Mouse (Mus musculus) embryonic facial prominence, embryonic 10.5 days (tissue): ENCODE results near the gene Polr1b. TPM values are rescaled to one million over a fixed set of nuclear protein-coding genes. Genes with fewer than 3 reads are reported as not detected.

Experiments used
- DNase-seq: peaks from one replicate; pipeline ENCODE4 v3.0.0-alpha.2; 2017; ENCODE audit warnings: low spot score
- H3K27ac ChIP-seq: fragments of 300-500 bp; sonication (generic); replicated peaks from 2 replicates; pipeline ENCODE4 v1.5.1; 2016; ENCODE audit warnings: mild to moderate bottlenecking
- H3K27me3 ChIP-seq: fragments of 300-500 bp; sonication (generic); replicated peaks from 2 replicates; pipeline ENCODE4 v1.6.1; 2016; ENCODE audit warnings: low read depth, mild to moderate bottlenecking; ENCODE audit not compliant: poor library complexity, severe bottlenecking
- H3K36me3 ChIP-seq: fragments of 300-500 bp; sonication (generic); replicated peaks from 2 replicates; pipeline ENCODE4 v1.6.1; 2016; ENCODE audit warnings: mild to moderate bottlenecking, moderate library complexity
- H3K4me1 ChIP-seq: fragments of 300-500 bp; sonication (generic); 2 replicates; pipeline ENCODE4 v1.6.1; 2016
- H3K4me3 ChIP-seq: fragments of 300-500 bp; sonication (generic); 2 replicates; pipeline ENCODE4 v1.5.1; 2016; ENCODE audit warnings: mild to moderate bottlenecking, moderate library complexity
- H3K9me3 ChIP-seq: fragments of 300-500 bp; sonication (generic); 2 replicates; pipeline ENCODE4 v1.6.1; 2016; ENCODE audit warnings: mild to moderate bottlenecking
- WGBS: fragments of 180-500 bp; shearing (Covaris S2); methylation state at CpG from one replicate; pipeline ENCODE4 v1.1.7; 2016; 5-methylcytosine and 5-hydroxymethylcytosine counted together
- polyA plus RNA-seq: library from polyadenylated mRNA; unstranded; fragments of >200 nt; fragmentation: Nextera tagmentation; extraction: Ambion mirVana; gene quantifications from 2 replicates; pipeline ENCODE4 v1.2.1, GENCODE M21; 2016

Gene Polr1b
- polyA plus RNA-seq, 1 experiment from 2014 or later, result 48.7 TPM

- Histone ChIP-seq H3K27ac (no peak overlapping the region), H3K27me3 (no peaks in the 10 kb centered on the region), H3K4me1 (no peaks in the 10 kb centered on the region), H3K9me3 (0 out of 2 replicates have a peak, but pooled peaks cover 3% of the 10 kb centered on the region), H3K4me3 (no peak overlapping the region), H3K36me3 (peaks cover 83% of the 10 kb centered on the region)
- no peak for DNase-seq
- 68% methylated on average over 13 of the region's 13 CpGs for WGBS
Observed at GRCm38 (mm10) chr2:129081097-129081496, 19.7 kb upstream of the Polr1b start.

GRCm38 (mm10) chr2:129083514-129083913 lies 17.3 kb upstream of the Polr1b start:
- H3K4me1 ChIP-seq, result no peaks in the 10 kb centered on the region
- H3K4me3 ChIP-seq, result no peak overlapping the region
- no peaks in the 10 kb centered on the region for H3K9me3 ChIP-seq
- WGBS, result 91% methylated on average over 5 of the region's 5 CpGs
- peaks cover 81% of the 10 kb centered on the region for H3K36me3 ChIP-seq
- H3K27me3 ChIP-seq, result no peaks in the 10 kb centered on the region
- no peak for DNase-seq
- H3K27ac ChIP-seq, result no peak overlapping the region

GRCm38 (mm10) chr2:129084959-129085358 lies 15.8 kb upstream of the Polr1b start:
- no peak overlapping the region for H3K27ac ChIP-seq
- 52% methylated on average over 2 of the region's 2 CpGs for WGBS
- no peaks in the 10 kb centered on the region for H3K4me1 ChIP-seq
- H3K27me3 ChIP-seq, result no peaks in the 10 kb centered on the region
- H3K9me3 ChIP-seq, result no peaks in the 10 kb centered on the region
- no peak overlapping the region for H3K4me3 ChIP-seq
- peak; percentile 64 for DNase-seq
- H3K36me3 ChIP-seq, result peaks cover 81% of the 10 kb centered on the region

GRCm38 (mm10) chr2:129087520-129087919 lies 13.3 kb upstream of the Polr1b start:
- no peaks in the 10 kb centered on the region for H3K9me3 ChIP-seq
- no peak overlapping the region for H3K4me3 ChIP-seq
- H3K27me3 ChIP-seq, result no peaks in the 10 kb centered on the region
- H3K4me1 ChIP-seq, result no peaks in the 10 kb centered on the region
- peaks cover 79% of the 10 kb centered on the region for H3K36me3 ChIP-seq
- no peak overlapping the region for H3K27ac ChIP-seq
- 96% methylated on average over 1 of the region's 1 CpGs for WGBS
- DNase-seq, result no peak

- Histone ChIP-seq H3K4me3 (no peak overlapping the region), H3K9me3 (no peaks in the 10 kb centered on the region), H3K4me1 (no peaks in the 10 kb centered on the region), H3K27me3 (no peaks in the 10 kb centered on the region), H3K27ac (no peak overlapping the region), H3K36me3 (peaks cover 89% of the 10 kb centered on the region)
- no peak for DNase-seq
- WGBS, result 83% methylated on average over 4 of the region's 4 CpGs
Observed at GRCm38 (mm10) chr2:129090370-129090769, 10.4 kb upstream of the Polr1b start.

GRCm38 (mm10) chr2:129092810-129093209 lies 8.0 kb upstream of the Polr1b start:
- Histone ChIP-seq H3K27ac (no peak overlapping the region), H3K4me3 (no peak overlapping the region), H3K27me3 (no peaks in the 10 kb centered on the region), H3K9me3 (no peaks in the 10 kb centered on the region), H3K4me1 (no peaks in the 10 kb centered on the region), H3K36me3 (peaks cover 66% of the 10 kb centered on the region)
- 92% methylated on average over 12 of the region's 12 CpGs for WGBS
- DNase-seq, result no peak

- H3K27me3 ChIP-seq, result no peaks in the 10 kb centered on the region
Observed at GRCm38 (mm10) chr2:129093926-129094724, 6.7 kb upstream of the Polr1b start.

GRCm38 (mm10) chr2:129112924-129113323 lies 12.1 kb downstream of the Polr1b start:
- no peak for DNase-seq
- H3K27ac ChIP-seq, result no peak overlapping the region
- H3K27me3 ChIP-seq, result no peaks in the 10 kb centered on the region
- no peak overlapping the region for H3K4me3 ChIP-seq
- peaks cover 92% of the 10 kb centered on the region for H3K36me3 ChIP-seq
- H3K9me3 ChIP-seq, result no peaks in the 10 kb centered on the region
- WGBS, result 94% methylated on average over 5 of the region's 5 CpGs
- H3K4me1 ChIP-seq, result no peaks in the 10 kb centered on the region

More at GRCm38 (mm10) chr2:129093926-129094724, 6.7 kb upstream of the Polr1b start:
- Histone ChIP-seq H3K27ac (no peak overlapping the region), H3K4me3 (no peak overlapping the region), H3K9me3 (no peaks in the 10 kb centered on the region), H3K36me3 (peaks cover 55% of the 10 kb centered on the region), H3K4me1 (no peaks in the 10 kb centered on the region)
- 89% methylated on average over 18 of the region's 18 CpGs for WGBS
- no peak for DNase-seq

- Histone ChIP-seq H3K27ac (no peak overlapping the region), H3K4me1 (no peaks in the 10 kb centered on the region), H3K9me3 (no peaks in the 10 kb centered on the region), H3K27me3 (no peaks in the 10 kb centered on the region), H3K4me3 (no peak overlapping the region), H3K36me3 (peaks cover 97% of the 10 kb centered on the region)
- 91% methylated on average over 9 of the region's 9 CpGs for WGBS
- no peak for DNase-seq
Observed at GRCm38 (mm10) chr2:129115706-129116367, 15.0 kb downstream of the Polr1b start.

- DNase-seq, result no peak
- H3K36me3 ChIP-seq, result peaks cover 98% of the 10 kb centered on the region
- H3K9me3 ChIP-seq, result no peaks in the 10 kb centered on the region
- no peaks in the 10 kb centered on the region for H3K27me3 ChIP-seq
- H3K27ac ChIP-seq, result no peak overlapping the region
- H3K4me3 ChIP-seq, result no peak overlapping the region
- H3K4me1 ChIP-seq, result no peaks in the 10 kb centered on the region
- 95% methylated on average over 1 of the region's 1 CpGs for WGBS
Observed at GRCm38 (mm10) chr2:129116368-129116739, 15.6 kb downstream of the Polr1b start.

GRCm38 (mm10) chr2:129118061-129118460 lies 17.3 kb downstream of the Polr1b start:
- Histone ChIP-seq H3K27ac (no peak overlapping the region), H3K9me3 (no peaks in the 10 kb centered on the region), H3K4me1 (no peaks in the 10 kb centered on the region), H3K4me3 (no peak overlapping the region), H3K36me3 (peaks cover 100% of the 10 kb centered on the region), H3K27me3 (no peaks in the 10 kb centered on the region)
- no peak for DNase-seq
- WGBS, result 94% methylated on average over 12 of the region's 12 CpGs

GRCm38 (mm10) chr2:129121986-129122385 lies 21.2 kb downstream of the Polr1b start:
- no peak for DNase-seq
- no peak overlapping the region for H3K4me3 ChIP-seq
- H3K9me3 ChIP-seq, result no peaks in the 10 kb centered on the region
- peaks cover 100% of the 10 kb centered on the region for H3K36me3 ChIP-seq
- no peaks in the 10 kb centered on the region for H3K4me1 ChIP-seq
- WGBS, result 98% methylated on average over 8 of the region's 8 CpGs
- no peak overlapping the region for H3K27ac ChIP-seq
- H3K27me3 ChIP-seq, result no peaks in the 10 kb centered on the region

GRCm38 (mm10) chr2:129129412-129129929 lies 28.7 kb downstream of the Polr1b start, which contains the start of gene Chchd5:
Gene Chchd5, plus strand, starts transcription at chr2:129129700.
- H3K36me3 ChIP-seq, result peaks cover 81% of the 10 kb centered on the region
- no peaks in the 10 kb centered on the region for H3K27me3 ChIP-seq
- DNase-seq, result peak; percentile 96
- H3K27ac ChIP-seq, result peak within 1 kb of the TSS; percentile 90
- H3K4me3 ChIP-seq, result peak within 1 kb of the TSS; percentile 77
- peaks cover 10% of the 10 kb centered on the region for H3K9me3 ChIP-seq
- under 1% methylated on average over 35 of the region's 35 CpGs for WGBS
- H3K4me1 ChIP-seq, result peaks cover 18% of the 10 kb centered on the region
